Mouse (Mus musculus): ENCODE data around the gene Abcf2. TPM values are rescaled to one million over a fixed set of nuclear protein-coding genes. Genes with fewer than 3 reads are reported as not detected.

The Abcf2 gene
- total RNA-seq, 2 experiments from 2014 or later, result 62.8 to 81.3 TPM

GRCm38 (mm10) chr5:24602751-24603343 lies 25.6 kb upstream of the Abcf2 start:
- DNase-seq (ENCODE audit: low spot score in 2 of 2), result peak; percentile 80 to 83

DNA sequence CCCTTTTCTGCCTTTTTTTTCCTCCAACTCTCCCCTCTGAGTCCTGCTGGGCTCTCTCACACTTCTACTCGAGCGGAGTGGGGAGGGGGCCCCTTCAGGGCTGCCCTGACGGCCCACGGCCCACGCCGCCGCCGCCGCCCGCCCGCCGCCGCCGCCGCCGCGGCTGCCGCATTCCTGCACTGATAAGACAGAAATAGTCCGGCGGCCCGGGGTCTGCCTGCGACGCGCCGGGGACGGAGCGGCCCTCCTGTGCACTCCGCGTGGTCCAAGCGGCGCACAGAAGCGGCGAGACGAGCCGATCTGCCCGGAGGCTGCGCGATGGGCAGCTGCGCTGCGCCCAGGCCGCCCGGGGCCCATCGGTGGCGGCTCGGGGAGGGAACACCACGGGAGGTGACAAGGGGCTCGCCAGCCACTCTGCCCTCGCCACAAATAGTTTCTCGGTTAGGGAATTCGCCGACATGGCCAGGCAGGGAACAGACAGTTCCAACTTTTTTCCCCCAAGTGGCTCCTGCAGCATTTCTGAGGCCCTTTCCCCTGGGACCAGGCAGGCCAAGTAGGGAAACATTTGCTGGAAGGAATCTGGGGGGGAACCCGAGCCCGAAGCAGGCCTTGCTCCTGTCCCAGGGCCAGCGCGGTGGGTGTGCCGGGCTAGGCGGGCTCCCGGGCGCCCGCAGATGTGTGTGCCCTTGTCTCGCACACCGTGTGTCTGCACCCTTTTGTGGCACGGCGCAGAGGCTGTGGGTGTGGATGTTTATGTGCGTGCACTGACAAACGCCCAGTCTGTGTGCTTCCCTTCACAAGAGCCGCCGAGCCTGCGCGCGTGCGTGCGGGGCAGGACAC lies 24.9 kb upstream of the Abcf2 start:
- DNase-seq (ENCODE audit: low spot score in 2 of 2), result peak; percentile 69 to 70

DNA sequence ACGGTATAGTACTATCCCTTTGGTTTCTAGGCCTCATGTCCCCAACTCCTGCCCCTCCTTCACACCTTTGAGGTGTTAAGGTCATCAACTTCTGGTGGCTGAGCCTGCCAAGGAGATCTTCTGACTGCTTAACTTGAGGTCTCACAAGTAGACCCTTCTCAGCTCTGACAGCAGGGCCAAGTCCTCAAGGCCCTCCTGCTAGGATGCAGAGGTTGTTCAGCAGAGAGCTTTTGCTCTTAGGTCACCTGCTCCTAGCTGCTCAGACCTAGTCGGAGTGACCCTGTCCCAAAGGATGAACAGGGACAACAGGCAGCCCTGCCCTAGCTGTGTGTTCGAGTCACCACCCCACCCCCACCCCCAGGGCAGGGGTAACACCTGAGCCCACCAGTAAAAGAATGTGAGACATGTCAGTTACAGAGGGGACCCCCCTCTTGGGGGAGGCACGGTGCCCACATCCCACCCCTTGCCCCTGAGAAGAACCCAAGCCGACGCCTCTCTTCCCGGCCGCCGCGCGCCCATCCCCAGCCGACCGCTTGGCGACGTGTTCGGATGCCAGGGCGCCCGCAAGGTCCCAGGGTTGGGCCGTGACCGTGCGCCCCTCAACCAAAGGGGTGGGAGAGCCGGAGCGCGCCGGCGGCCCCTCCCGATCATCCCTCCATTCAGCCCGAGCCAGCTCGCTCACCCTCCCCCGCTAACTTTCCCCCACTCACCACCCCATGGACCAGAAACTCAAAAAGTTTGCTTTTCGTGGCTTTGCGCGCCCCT lies 24.0 kb upstream of the Abcf2 start:
- DNase-seq (ENCODE audit: low spot score in 2 of 2), result peak in 1 of 2 experiments; percentile 35

DNA sequence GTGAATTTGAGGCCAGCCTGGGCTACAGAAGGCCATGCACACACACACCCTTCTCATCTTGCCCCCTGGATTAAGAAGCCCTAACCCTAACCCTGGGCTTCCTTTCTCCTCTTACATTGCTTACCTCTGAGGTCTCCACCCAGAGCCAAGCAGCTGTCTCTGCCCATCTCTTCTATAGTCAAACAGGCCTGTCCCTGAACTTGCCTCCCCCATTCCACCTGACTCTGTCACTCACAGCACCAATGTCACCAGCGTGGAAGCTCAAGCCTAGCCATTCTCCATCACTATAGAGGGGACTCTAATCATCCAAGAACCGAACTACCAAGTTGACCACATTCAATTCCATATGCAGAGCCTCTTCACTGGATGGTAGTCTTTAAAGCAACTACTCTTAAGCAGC lies 23.0 kb upstream of the Abcf2 start:
- DNase-seq (ENCODE audit: low spot score in 2 of 2), result no peak

- DNase-seq (ENCODE audit: low spot score in 2 of 2), result no peak
Observed at GRCm38 (mm10) chr5:24599137-24599536, 21.9 kb upstream of the Abcf2 start.

DNA sequence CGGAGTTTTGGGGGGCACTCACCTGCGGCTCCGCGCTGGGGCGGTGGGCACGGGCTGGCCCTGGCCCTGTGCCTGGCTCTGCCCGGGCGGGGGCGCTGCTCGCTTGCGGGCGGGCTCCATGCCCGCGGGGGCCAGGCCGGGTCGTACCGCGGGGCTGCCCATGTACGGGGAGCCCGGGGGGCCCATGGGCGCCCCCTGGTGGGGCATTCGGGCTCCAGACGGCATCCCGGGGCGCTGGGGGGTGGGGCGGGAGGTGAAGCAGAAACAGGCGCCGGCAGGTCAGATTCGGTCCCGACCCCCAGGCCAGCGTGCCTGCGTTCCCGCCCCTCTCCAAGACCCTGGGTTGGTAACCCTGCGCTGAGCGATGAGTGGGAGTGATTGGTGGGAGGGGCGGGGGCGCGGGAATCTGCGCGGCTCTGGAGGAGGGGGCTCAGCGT lies 21.3 kb upstream of the Abcf2 start:
- peak; percentile 59 to 71 for DNase-seq (ENCODE audit: low spot score in 2 of 2)

DNA sequence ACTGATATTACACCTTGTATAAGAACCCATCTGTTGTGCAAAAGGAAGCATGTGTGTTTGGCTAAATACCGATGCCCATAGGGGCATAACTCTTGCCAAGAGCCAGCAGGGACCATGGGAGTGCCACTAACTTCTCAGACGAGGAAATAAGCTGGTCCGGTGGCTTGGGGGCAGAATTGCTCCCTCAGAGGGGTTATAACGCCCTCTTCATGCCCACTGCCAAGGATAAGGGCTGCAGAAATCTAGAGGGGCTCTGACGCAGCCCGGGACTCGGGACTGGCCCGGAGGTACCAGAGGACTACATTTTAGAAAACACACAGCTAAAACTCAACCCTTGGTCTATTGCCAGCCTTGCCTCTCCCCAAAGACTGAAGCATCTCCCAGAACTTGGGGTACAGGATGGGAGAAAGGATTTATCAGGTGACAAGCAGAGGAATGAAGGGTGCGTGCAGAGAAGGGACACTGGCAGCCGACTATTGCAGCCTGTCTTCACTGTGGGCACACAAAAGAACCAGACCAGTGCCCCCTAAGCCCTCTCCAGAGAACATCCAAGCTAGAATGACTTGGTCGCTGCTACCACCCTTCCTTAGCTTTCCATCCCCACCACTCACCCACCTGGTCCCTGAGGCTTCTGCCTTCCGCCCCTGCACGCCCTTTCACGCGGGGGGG lies 20.8 kb upstream of the Abcf2 start:
- DNase-seq (ENCODE audit: low spot score in 2 of 2), result no peak

- peak; percentile 71 to 74 for DNase-seq (ENCODE audit: low spot score in 2 of 2)
Observed at GRCm38 (mm10) chr5:24597221-24597728, 20.0 kb upstream of the Abcf2 start.

- no peak for DNase-seq (ENCODE audit: low spot score in 2 of 2)
Observed at GRCm38 (mm10) chr5:24596519-24597171, 19.4 kb upstream of the Abcf2 start.

- no peak for DNase-seq (ENCODE audit: low spot score in 2 of 2)
Observed at GRCm38 (mm10) chr5:24595786-24596380, 18.6 kb upstream of the Abcf2 start.

DNA sequence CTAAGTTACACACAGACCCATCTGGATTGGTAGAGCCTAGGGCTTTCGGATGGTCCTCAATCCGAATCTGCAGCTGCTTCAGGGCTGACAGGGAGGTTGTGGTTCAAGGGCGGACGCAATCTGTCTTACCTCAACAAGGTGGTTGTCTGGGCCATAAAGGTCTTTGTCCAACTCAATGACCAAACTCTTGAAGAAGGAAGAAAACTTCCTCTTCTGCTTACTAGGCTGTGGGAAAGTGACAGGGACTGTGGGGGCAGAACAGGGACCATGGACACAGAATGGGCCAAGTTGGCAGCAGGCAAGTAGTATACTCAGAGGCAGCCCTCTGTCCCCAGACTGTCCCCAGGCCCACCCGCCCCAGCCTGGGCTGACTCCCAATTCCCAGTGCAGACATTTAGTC lies 18.0 kb upstream of the Abcf2 start:
- DNase-seq (ENCODE audit: low spot score in 2 of 2), result no peak

GRCm38 (mm10) chr5:24594346-24594745 lies 17.1 kb upstream of the Abcf2 start:
- DNase-seq (ENCODE audit: low spot score in 2 of 2), result no peak

DNA sequence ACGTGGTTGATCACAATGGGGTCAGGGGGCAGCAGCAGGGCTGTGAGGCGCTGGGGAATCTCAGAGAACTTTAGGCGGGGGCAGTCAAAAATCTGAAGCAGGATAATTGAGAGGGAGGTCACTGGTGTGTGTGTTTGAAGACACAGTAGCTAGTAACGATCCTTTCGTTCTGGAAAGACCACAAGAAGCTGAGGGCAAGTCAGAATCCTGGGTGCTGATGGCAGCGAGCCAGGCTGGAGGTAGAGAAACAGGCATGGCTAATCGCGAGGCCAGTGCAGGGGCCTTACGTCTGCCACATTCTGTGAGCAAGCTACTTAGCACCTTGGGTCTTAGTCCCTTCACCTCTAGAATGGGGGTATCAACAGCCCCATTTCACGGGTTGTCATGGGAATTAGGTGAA lies 16.7 kb upstream of the Abcf2 start:
- no peak for DNase-seq (ENCODE audit: low spot score in 2 of 2)

DNA sequence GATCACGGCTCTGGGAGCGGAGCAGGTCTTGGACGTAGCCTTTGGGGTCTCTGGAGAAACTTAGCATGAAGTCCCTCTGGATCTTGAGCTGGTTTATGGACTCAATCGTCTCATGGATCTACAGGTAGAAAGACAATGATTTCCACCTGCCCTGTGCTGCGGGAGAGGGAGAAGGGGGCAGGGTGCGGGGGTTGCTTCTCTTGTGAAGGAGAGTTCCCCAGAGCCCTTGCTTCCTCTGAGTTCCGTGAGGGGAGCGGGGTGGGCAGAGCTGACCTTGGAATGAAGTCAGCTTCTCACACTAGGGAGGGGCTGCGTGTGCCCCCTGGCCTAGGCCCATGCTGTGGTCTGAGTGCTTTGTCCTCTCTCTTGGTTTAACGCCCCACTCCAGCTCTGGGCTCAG lies 16.0 kb upstream of the Abcf2 start:
- no peak for DNase-seq (ENCODE audit: low spot score in 2 of 2)

DNA sequence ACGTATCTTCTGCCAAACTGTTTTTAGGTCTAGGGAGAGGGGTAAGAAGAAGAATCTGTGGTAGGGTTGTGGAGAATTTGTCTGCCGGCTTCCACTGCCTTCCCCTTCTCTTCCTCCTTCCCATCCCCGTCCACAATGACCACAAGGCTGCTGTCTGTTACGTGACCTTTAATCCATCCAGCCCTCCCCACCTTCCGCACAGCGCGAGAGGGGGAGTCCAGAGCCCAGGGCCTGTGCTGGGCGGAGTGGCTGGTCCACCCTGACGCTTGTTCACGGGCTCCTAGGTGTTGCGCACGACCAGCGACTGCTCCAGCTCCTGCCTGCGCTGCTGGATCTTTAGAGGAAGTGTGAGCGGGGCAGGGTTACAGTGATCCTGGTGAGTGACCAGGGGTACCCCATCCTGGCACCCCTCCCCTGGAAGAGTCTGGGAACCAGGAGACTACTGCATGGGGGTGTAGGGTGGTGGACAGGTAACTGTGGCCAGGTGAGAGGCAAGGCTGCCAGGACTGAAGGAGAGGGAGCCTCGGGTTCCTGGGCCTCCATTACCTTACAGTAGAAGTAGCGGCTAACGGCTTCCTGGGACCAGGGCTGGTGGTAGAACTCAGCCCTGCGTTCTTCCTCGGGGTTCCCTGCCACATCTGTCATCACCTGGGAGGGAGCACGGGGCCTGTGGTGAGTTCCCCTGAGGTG lies 15.3 kb upstream of the Abcf2 start:
- no peak for DNase-seq (ENCODE audit: low spot score in 2 of 2)

DNA sequence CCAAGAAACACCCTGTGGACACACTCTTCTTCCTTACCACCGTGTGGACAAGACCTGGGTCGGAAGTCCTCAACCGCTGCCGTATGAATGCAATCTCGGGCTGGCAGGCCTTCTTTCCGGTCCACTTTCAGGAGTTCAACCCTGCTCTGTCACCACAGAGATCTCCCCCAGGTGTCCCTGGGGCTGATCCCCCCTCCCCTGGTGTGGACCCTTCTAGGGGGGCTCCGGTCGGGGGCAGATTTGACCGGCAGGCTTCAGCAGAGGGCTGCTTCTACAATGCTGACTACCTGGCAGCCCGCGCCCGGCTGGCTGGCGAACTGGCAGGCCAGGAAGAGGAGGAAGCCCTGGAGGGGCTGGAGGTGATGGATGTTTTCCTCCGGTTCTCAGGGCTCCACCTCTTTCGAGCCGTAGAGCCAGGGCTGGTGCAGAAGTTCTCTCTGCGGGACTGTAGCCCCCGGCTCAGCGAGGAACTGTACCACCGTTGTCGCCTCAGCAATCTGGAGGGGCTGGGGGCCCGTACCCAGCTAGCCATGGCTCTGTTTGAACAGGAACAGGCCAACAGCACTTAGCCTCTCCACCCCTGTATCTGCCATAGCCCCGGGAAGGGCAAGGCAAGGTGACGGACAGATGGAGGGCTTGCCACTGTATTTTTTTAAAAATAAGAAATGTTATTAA lies 14.7 kb upstream of the Abcf2 start:
- peak in 1 of 2 experiments; percentile 33 for DNase-seq (ENCODE audit: low spot score in 2 of 2)

GRCm38 (mm10) chr5:24591268-24591721 lies 14.0 kb upstream of the Abcf2 start:
- DNase-seq (ENCODE audit: low spot score in 2 of 2), result peak in 1 of 2 experiments; percentile 57

All from adrenal gland, adult 18-20 months (tissue).